Mouse (Mus musculus) lung, adult 10 weeks (tissue): ENCODE measurements around the gene Olfr393. TPM values are rescaled to one million over a fixed set of nuclear protein-coding genes. Genes with fewer than 3 reads are reported as not detected.

Experiments
- polyA plus RNA-seq: library from polyadenylated mRNA; stranded (reverse); fragments of 350-450 nt; fragmentation: Illumina TruSeq; extraction: RNeasy Lipid Tissue Mini Kit (QIAGEN cat#74804); gene quantifications from one replicate; pipeline ENCODE4 v1.2.3, GENCODE M21; 2014; ENCODE audit warnings: low read depth, low replicate concordance; ENCODE audit not compliant: insufficient read depth

The Olfr393 gene
- not detected for polyA plus RNA-seq

DNA sequence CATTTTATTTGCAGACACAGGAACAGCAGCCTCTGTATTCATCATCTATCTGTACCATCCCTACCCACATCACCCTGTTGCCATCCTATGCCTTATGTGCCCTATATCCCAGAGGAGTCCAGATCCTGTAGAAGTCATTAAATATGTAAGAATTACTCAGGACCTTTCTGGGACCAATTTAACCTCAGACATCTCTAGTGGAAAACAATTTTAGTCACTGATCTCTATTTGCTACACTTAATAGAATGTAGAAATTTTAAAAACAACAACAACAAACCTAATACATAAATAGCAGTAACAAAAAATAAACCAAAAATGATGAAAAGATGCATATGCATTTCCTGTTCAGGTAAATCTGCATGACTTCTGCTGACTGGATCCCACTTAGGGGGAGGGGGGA lies at the start of gene Olfr393:
TSS of gene Olfr393 (minus strand) at position 101 of the 400 bp plus-strand sequence.

DNA sequence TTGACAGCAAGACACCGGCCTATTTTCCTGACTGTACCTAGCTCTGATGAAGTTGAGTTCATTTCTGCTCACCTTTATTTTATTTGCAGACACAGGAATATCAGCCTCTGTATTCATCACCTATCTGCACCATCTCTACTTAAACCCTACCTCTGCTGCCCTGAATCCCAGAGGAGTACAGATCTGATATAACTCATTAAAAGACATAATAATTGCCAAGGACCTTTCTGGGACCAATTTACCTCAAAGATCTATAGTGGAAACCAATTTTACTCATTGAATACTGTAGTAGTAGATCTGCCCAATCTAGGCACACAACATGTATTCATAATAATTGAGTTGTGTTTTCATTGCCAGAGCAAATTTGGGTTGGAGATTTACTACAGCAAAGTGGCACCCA lies 39.4 kb upstream of the Olfr393 start, which contains the start of gene Olfr394:
TSS of gene Olfr394 (minus strand) at position 101 of the 400 bp plus-strand sequence.

GRCm38 (mm10) chr11:73816949-73817348 lies 34.3 kb downstream of the Olfr393 start, which contains the start of gene Olfr392:
Gene Olfr392 (minus strand): TSS chr11:73817049.

DNA sequence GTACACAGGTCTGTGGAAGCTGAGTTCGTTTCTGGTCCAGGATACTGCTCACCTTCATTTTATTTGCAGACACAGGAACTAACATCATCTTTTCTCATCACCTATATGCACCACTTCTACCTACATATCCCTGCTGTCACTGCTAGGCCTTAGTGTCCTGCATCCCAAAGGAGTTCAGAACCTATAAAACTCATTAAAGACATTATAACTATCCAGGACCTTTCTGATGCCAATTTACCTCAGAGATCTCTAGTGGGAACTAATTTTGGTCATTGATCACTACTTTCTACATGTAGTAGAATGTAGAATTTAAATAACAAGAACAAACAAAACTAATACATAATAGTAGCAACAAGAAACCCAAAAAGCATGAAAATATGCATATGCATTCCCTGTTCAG lies 48.3 kb downstream of the Olfr393 start, which contains the start of gene Olfr391-ps:
TSS of gene Olfr391-ps (minus strand) at position 101 of the 400 bp plus-strand sequence.

Other genes with a start within 250 kb of the Olfr393 start
- not detected for gene Zfp735, start 162.7 kb downstream of the Olfr393 start, polyA plus RNA-seq
- gene Olfr389, start 70.7 kb downstream of the Olfr393 start, polyA plus RNA-seq, result not detected
- gene Olfr390, start 68.5 kb downstream of the Olfr393 start, polyA plus RNA-seq, result not detected
- gene Olfr391-ps, start 48.4 kb downstream of the Olfr393 start, polyA plus RNA-seq, result not detected
- gene Olfr392, start 34.4 kb downstream of the Olfr393 start, polyA plus RNA-seq, result not detected
- not detected for gene Olfr394, start 39.3 kb upstream of the Olfr393 start, polyA plus RNA-seq
- not detected for gene Olfr395, start 57.8 kb upstream of the Olfr393 start, polyA plus RNA-seq
- not detected for gene Olfr23, start 85.2 kb upstream of the Olfr393 start, polyA plus RNA-seq
- gene Olfr397, start 109.4 kb upstream of the Olfr393 start, polyA plus RNA-seq, result not detected
- gene Olfr398, start 139.0 kb upstream of the Olfr393 start, polyA plus RNA-seq, result not detected
- not detected for gene Olfr139, start 205.1 kb upstream of the Olfr393 start, polyA plus RNA-seq
- not detected for gene Olfr399, start 205.2 kb upstream of the Olfr393 start, polyA plus RNA-seq
- gene Zfp616, start 218.5 kb upstream of the Olfr393 start, polyA plus RNA-seq, result not detected